Mouse (Mus musculus) c-Kit-negative CD71-positive TER-119-positive erythroid progenitor cells, embryonic 14.5 days (primary cell): Measurements from ENCODE around the gene Aloxe3.
A peak's percentile ranks its signal among the peaks of the same experiment; 100 is the strongest.

ENCODE experiments used
- DNase-seq: peaks from one replicate; pipeline ENCODE4 v3.0.0-alpha.2; 2013; ENCODE audit warnings: low read depth, low spot score

The Aloxe3 gene

DNA sequence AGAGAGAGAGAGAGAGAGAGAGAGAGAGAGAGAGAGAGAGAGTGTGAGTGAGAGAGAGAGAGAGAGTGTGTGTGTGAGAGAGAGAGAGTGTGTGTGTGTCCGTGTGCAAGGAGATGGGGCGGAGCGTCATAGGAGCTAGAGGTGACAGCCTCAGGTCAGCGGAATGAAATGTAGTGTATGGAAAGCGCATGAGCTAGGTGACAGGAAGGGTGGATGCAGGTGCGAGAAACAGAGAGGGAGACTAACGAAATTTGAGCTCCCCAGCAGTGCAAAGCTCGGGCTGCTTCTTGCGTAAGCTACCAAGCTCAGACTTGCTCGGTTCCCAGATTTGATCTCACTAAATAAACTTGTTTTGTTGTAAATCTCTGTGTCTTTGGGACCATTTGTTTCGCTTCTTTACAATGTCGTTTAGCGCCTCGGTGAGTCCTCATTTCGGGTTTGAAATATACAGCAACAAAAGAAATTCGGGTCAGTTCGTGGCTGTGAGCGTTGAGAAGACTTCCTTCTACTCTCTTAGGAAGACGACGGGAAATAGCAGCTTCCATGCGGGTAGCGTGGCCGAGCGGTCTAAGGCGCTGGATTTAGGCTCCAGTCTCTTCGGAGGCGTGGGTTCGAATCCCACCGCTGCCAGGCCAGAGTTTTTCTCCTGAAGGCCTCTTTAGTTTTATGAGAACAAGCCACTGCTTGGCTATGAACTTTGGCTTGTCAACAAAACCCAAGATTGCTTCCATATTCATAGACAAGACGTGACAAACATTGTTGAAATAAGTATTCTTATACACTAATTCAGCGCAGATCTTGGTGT lies 1.8 kb upstream of the Aloxe3 start:
- DNase-seq = peak; percentile 79

DNA sequence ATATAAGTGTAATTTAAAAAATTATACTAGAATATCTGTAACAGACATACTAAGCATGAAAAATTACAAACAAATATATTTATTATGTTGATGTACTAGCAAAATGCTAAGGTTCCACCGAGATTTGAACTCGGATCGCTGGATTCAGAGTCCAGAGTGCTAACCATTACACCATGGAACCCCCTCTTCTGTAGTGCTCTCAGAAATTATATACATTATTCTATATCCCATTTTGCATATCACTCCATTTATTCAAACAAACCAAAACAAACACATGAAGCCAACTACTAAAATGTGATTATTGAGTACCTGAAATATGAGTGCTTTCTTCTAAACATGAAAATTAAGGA lies 1.2 kb upstream of the Aloxe3 start:
- DNase-seq = peak; percentile 73

DNA sequence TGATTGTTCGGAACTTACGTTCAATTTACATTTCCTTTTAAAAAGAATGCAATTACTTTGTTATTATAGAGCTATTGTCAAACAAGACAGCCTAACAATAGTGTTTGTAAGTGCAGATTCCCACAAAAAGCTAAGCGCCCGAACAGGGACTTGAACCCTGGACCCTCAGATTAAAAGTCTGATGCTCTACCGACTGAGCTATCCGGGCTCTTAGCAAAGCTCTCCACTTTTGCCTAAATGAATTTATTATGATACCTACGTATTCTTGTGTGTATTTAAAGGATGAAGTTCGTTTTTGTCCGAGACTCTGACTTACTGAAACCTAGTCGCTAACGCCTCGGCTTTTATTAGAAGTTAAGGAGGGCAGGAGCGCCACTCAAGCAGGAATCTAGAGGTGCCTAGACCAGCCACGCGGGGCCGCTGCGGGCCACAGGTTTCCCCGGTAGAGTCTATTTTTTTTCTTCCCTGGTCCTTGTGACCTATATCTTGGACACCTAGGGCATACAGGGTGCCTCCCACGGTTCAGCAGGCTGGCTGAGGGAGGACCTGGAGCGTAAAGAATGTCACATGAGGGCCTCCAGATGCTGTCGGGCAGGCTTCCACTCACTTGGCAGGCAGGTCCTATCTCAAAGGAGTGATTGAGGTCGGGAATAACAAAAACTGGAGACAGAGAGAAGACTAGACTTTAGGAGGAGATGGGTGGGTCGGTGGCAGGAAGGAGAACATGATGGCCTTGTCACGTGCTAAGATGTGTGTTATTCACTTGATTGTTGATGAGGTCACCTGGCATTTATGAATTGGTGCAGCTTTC lies 450 bp upstream of the Aloxe3 start:
- peak; percentile 80 for DNase-seq

DNA sequence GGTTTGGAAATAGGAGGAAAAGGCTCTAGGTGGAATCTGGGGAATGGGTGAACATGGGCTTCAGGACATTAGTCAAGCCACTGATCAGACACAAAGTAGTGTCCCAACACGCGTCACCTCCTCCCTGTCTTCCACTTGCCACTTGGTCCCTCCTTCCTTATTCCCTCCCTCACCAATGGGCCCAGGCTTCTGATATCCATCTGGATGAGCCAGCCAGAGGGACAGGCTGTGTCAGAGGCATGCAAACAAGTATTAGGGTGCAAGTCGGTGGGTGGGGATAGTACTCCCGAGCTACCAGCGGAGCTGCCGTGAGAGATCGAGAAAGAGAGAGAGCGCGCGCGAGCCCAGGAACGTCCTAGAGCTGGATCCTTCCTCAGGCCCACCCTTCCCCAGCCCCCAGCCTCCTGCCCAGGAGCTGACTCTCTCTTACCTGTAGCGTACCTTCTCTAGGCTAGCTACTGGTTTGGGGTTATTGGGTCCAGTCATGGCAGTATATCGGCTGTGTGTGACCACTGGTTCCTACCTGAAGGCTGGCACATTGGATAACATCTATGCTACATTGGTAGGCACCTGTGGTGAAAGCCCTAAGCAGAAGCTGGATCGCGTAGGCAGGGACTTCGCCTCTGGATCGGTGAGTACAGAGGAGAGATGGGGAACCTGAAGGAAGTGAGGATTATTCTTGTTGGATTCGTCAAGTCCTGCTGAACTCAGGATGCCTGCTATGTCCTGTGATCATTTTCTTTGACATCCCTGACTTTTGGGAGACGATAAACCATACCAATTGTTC lies 416 bp downstream of the Aloxe3 start:
- no peak for DNase-seq

DNA sequence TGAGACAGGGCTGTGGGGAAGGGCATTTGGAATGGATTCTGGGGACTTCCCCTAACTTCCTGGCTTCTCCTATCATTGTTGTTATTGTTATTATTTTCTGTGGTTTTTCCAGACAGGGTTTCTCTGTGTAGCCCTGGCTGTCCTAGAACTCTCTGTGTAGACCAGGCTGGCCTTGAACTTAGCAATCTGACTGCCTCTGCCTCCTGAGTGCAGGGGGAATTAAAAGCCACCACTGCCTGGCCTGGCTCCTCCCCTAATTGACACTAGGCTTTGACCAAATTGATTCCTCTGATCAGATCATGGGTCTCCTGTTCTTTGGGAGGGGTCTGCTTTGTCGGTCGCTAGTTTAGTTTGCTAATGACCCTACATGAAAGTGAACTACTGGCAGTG lies 1.0 kb downstream of the Aloxe3 start:
- no peak for DNase-seq

DNA sequence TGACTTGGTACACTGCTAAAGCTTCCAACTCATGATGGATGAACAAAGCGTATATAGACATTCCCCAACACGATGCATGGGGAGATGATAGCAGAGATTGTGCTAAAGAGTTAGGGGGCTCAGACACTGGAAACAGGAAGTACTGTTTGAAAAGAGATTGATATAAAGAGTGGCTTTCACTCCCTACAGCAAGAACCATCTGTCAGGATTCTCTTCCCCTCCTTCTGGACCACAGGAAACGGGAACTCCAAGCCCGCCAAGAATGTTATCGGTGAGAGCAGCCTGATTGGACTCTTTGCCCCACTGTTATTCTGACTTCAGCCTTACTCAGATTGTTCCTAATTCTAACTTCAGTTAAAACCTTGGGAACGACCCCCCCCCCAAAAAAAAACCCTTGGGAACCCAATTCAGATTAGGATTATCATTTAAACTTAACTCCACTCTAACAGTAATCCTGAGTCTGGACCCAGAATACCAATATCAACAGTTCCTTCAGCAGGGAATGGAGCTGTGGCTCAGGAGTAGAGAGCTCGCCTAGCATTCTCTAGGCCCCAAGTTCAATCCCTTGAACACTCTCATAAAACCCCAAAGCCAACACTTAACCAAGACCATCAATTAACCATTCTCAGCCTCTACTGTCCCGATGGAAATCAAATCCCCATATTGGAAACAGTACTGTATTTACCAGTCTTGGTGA lies 2.9 kb downstream of the Aloxe3 start:
- no peak for DNase-seq

DNA sequence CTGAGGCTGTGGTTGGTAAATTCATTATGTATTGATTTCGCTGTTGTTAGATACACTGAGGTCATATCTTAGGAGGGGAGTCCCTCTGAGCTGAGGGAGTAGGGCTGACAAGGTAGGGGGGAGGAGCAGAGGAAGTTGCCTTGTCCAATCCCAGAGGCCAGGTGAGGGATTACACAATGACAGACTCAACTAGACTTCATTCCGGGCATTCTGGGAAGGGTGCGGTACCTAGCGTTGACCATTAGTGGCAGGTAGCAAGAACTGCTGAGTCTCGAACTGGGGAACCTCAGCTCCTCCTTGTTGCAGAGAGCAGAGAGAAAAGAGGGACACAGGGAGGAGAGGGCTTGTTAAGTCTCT lies 7.8 kb downstream of the Aloxe3 start:
- DNase-seq = no peak

DNA sequence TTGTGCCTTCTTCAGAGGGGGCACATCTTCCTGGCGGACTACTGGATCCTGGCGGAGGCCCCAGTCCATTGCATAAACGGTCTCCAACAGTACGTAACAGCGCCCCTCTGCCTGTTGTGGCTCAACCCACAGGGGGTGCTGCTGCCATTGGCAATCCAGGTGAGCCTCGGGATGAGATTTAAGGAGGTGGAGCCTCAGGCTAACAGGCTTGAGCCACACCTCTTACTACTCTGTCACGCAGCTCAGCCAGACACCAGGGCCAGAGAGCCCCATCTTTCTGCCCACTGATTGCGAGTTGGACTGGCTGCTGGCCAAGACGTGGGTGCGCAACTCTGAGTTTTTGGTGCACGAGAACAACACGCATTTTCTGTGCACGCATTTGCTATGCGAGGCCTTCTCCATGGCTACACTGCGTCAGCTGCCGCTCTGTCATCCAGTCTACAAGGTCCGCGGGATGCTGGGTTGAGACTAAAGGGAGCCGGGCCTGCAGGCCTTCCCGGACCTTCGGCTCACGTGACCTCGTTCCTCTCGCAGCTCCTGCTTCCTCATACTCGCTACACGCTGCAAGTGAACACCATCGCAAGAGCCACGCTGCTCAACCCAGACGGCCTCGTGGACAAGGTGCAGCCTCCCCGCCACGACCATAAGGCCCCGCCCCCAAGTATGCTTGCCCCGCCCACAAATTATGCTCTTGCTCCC lies 8.4 kb downstream of the Aloxe3 start:
- no peak for DNase-seq

DNA sequence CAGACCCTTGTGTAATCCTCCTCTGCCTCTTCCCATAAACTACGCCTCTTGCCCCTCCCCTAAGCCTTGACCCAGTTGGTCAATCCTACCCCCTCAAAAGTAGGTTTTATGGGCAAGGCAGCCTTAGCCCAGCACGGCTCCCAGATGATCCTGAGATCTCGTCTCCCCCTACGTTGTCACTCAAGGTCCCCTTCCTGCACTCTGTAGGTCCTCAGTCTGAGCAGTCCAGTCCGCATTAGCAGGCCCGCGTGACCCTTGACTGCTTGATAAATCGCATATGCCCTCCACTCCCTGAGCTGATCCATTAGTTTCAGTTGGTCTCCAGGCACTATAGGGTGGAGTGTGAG lies 8.9 kb downstream of the Aloxe3 start:
- no peak for DNase-seq

DNA sequence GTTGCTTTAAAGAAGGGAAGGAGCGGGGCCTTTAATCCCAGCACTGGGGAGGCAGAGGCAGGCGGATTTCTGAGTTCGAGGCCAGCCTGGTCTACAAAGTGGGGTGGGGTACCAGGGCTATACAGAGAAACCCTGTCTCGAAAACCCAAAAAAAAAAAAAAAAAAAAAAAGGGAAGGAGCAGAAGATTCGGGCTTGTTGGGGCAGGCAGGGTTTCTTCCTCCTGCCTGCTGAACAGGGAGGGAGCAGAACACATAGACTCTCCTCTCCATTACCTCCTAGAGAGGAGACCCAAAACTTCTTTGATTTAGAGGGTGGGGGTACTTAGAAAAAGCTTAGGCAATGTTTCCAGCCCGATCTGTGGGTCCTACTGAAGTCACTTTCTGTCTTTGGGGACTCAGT lies 9.7 kb downstream of the Aloxe3 start:
- DNase-seq = no peak

DNA sequence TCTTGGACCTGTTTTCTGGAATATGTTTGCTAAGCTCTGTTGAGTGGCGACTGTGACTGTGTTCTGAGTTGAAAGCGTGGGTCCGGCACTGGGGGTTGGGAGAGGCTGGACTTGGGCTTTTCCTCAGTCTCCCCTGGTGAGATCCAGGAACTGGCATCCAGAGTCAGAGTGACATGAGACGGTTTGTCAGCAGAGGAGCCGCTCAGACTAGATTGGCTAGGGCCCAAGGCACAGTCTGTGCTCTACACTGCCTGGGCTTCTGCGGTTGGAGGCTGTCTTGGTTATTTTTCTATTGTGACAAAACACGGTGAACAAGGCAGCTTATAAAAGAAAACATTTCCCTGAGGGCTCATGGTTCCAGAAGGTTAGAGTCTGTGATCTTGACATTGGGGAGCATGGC lies 21.9 kb downstream of the Aloxe3 start:
- no peak for DNase-seq

DNA sequence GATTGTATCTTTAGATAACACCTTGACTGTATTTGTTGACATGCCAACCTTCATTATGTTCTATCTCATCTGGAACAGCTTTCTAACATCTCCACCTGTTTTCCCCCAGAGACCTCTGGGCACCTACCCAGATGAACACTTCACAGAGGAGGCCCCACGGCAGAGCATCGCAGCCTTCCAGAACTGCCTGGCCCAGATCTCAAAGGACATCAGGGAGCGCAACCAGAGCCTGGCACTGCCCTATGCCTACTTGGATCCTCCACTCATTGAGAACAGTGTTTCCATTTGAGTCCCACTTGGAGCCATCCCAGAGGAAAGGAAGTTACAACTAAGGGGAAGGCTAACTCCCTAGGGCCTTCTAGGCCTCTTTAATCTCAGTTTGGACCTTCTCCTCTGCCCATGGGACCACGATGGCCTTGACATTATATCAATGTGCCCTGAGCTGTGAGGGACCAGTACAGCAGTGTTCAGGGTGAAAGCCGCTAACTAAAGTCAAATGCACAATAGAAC lies 22.8 kb downstream of the Aloxe3 start:
- DNase-seq = no peak

DNA sequence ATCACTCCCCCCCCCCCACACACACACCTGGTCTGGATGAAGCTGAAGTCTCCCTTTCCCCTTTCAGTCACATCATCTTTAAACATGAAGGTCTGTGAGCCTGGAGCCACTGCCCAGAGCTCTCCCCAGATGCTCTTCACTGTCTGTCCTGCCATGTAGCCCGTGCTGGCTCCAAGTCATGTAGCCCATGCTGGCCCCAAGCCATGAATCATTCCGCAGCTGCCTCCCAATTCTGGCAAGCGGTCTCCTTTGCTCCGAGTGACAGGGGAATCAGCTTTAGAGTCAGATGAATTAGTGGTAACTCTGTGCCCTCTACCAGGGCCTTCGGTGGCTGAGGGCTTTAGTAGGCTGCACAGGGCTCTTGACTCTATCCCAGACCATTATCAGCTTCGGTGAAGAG lies 24.0 kb downstream of the Aloxe3 start:
- no peak for DNase-seq

DNA sequence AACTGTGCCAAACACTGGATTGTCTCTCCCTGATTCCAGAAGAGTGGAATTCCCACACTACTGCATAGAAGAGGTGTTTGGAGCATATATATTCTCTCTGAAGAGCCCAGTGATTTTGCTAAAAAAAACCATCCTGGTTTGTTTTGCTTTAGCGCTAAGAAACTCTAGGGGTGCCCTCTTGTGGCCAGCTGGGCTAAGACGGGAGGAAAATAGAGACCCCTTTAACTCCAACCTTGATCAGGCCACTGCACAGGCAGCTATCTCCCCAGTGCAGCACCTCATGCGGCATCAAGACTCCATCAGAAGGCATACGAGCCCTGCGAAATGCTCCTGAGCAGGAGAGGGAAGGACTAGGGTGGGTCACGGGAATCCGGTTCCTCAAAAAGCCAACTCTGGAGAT lies 24.7 kb downstream of the Aloxe3 start:
- DNase-seq = no peak

DNA sequence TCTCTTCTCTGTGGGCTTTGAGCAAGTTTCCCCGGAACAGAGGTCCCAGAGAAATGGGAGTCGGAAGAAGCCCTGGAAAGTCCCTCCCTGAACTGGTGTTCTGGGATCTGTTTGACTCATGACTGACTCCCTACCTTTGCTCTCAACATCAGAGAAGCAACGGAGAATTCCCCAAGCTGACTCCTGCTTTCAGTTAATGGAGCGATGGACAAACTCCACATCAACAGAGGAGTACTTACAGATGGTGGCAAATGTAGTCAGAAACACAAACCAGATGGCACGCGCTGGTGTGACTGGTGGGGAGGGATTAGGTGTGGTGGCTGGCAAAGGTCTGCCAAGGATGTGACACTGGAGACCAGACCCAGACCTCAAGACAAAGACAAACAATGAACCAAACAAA lies 25.3 kb downstream of the Aloxe3 start:
- DNase-seq = no peak

DNA sequence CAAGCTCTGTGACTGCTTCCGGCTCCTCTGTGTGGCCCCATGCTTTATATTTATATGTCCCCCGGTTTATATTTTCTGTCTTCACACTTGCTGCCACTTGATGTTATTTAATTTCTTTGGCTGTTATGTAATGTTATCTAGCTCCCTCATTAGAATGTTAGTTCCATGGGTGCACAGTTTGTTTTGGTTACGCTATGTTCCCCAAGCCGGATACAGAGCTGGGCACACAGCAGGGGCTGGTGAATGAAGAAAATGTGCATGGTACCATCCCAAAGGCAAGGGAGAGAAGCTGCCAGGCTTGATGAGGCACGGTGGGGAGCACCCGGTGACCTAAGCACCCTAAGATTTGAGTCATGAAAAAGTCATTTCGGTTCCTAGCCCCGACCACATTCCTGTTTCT lies 28.1 kb downstream of the Aloxe3 start:
- DNase-seq = no peak

DNA sequence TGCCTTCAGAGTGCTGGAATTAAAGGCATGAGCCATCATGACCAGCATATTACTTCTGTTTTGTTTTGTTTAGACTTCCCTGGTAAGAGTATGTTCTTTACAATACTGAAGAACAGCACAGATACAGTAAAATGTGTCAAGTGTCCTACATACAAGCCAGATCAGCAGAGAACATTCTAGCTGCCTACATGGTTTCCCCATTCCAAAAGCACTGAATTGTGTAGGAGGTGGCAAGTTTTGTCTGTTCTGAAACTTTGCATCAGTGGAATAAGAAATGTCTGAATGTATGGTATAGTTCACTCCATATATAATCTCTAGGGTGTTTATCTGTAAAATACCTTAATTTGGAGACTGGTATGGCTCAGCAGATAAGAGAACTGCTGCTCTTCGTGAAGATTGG lies 29.7 kb downstream of the Aloxe3 start:
- no peak for DNase-seq

DNA sequence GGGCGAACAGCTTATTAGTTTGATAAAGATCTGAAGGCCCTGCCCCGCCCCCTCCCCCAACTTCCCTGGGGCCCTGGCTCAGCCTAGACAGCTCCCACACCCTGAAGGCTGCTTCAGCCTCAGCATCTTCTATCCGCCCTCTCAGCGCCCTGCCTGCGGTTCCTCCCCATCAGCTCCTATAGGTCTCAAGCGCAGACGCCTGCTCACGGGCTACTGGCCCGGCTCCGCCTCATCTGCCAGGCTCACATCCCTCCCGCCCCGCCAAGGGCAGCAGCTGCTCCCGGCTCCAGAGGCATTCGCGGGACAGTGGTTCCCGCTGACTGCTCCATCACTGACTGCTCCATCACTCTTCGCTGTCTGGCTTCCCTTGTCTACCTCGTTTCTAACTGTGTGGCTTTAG lies 31.1 kb downstream of the Aloxe3 start, which contains the start of gene Alox12b:
Gene Alox12b, plus strand, starts transcription at position 190 of the 400 bp plus-strand sequence.
- no peak for DNase-seq

DNA sequence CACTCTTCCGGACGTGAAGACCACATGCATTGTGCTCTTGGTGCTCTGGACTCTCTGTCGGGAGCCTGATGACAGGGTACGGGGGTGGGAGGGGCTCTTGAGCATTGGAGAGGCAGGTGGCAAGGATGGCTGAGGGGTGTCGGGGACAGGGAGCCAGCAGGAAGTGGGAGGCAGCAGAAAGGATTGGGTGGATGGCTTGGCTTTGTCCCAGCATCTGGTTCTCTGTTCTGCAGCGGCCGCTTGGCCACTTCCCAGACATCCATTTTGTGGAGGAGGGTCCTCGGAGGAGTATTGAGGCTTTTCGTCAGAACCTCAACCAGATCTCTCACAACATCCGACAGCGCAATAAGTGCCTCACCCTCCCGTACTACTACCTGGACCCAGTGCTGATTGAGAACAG lies 43.6 kb downstream of the Aloxe3 start:
- no peak for DNase-seq

DNA sequence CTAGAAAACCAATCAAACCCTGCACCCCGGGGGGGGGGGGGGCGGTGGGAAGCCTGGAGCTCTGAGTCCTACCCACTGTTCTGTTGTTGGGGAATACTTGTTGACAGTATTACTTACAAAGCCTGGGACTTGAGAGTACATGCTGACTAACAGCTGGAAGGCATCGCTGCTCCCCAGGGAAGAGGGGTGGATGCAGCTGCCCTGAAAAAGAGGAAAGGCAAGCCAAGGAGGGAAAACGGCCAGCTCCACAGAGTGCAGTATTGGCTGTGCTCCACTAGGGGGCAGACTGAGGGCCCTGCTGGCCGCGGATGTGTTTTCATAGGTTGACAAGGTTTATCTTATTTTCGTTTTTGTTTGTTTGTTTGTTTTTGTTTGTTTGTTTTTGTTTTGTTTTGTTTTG lies 45.9 kb downstream of the Aloxe3 start:
- DNase-seq = peak; percentile 24

DNA sequence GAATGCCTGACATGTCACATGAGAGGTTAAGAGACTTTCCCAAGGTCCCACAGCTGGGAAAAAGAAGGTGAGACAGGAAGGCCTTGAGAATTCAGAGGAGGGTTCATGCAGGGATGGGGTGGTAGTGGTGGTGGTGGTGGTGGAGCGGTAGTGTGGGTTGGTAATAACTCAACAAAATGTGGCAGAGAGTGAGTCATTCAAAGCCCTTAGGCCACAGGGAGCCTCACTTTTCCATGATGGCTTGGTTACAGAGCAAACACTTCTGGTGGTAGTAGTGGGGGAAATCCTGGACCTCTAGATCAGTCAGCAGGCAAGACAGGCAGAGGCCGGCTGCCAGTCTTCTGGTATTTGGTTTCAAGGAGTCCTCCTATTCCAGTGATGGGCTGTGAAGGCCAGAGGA lies 46.9 kb downstream of the Aloxe3 start:
- no peak for DNase-seq
